In the genomic region with DNA sequence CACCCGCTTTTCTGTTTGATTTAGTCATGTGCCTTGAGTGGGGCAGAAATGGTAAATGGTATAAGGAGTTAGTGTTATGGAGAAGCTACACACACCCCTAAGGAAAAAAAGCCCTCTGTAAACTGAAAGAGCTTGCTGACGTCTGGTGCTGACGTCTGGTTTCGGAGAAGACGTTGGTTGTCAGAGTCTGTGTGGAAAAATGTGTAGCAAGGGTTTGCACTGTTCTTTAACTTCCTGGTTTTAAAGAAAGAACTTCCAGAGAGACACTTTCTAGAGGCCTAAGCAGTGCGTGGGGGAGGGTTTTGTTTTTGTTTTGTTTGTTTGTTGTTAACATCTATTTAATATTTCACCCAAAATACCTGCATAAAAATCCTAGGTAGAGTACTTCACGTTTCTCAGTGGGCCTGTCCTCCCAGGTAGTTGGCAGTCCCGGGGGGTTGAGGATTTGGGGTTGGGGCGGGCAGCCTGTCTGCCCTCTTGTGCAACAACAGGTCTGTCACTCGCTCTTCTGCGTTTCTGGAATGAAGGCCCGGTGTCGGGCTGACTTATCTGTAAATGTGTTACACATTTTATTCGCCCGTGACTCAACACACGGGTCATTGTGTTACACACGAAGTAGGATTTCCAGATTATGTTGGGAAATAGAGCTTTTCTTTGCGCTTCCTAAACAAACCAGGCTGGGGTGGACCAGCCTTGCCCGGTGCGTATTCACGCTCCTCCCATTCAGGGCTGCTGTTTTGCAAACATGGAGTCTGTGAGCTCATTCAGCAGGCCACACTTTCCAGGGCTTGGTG, we compare ENCODE assay signal across 9 mouse cellular contexts. TPM values are rescaled to one million over a fixed set of nuclear protein-coding genes. Genes with fewer than 3 reads are reported as not detected.
DNase-seq lines count a peak whose midpoint lies in the region; ATAC-seq and TF ChIP-seq lines count a peak whose summit lies in the region.
"Had no signal": no experiment of that assay in that cellular context is flagged by ENCODE, and none has a peak within 500 bp of the region (broad histone marks: within the 10 kb centered on the region; RNA-seq: fewer than 3 reads in every experiment).

No protein-coding gene starts in this region.

- 0 out of 2 replicates have a peak overlapping the region, but pooled peaks have one; percentile 2 for H3K4me3 ChIP-seq in limb, embryonic 12.5 days (replicated peaks)
- no peak overlapping the region for H3K4me3 ChIP-seq in limb, embryonic 10.5 days
- 0 out of 2 replicates have a peak overlapping the region, but pooled peaks have one; percentile 6 for H3K4me3 ChIP-seq in heart, embryonic 15.5 days
- no peak overlapping the region for H3K4me3 ChIP-seq in liver, embryonic 14.5 days (ENCODE audit: insufficient read depth in 1 of 2, low read depth in 2 of 2, low read length in 2 of 2)
- no peak overlapping the region for H3K4me3 ChIP-seq in stomach, embryonic 16.5 days (replicated peaks; ENCODE audit: low read length)

- 73% methylated on average over 21 of the region's 21 CpGs for WGBS in limb, embryonic 12.5 days
- 84% methylated on average over 21 of the region's 21 CpGs for whole genome bisulfite sequencing in limb, embryonic 10.5 days
- WGBS in heart, embryonic 15.5 days = 58% methylated on average over 21 of the region's 21 CpGs
- WGBS in liver, embryonic 14.5 days (ENCODE audit: insufficient replicate concordance) = 60% methylated on average over 21 of the region's 21 CpGs
- WGBS in stomach, embryonic 16.5 days = 55% methylated on average over 21 of the region's 21 CpGs

- TF ChIP-seq EP300 in liver, embryonic 14.5 days (IDR thresholded peaks at IDR 0.05; ENCODE audit: low read depth) = no peak

- no peaks in the 10 kb centered on the region for H3K27me3 ChIP-seq in limb, embryonic 12.5 days
- H3K27me3 ChIP-seq in limb, embryonic 10.5 days (ENCODE audit: low read depth, poor library complexity, severe bottlenecking) = no peaks in the 10 kb centered on the region
- no peaks in the 10 kb centered on the region for H3K27me3 ChIP-seq in heart, embryonic 15.5 days
- H3K27me3 ChIP-seq in liver, embryonic 14.5 days (ENCODE audit: control insufficient read depth, insufficient read depth, low read length) = no peaks in the 10 kb centered on the region
- no peaks in the 10 kb centered on the region for H3K27me3 ChIP-seq in stomach, embryonic 16.5 days (ENCODE audit: control insufficient read depth, insufficient read depth, low read length)

- H3K9me3 ChIP-seq in limb, embryonic 12.5 days = no peaks in the 10 kb centered on the region
- H3K9me3 ChIP-seq in limb, embryonic 10.5 days (replicated peaks) = no peaks in the 10 kb centered on the region
- H3K9me3 ChIP-seq in heart, embryonic 15.5 days (replicated peaks) = no peaks in the 10 kb centered on the region
- H3K9me3 ChIP-seq in liver, embryonic 14.5 days (ENCODE audit: control insufficient read depth, low read length) = no peaks in the 10 kb centered on the region
- H3K9me3 ChIP-seq in stomach, embryonic 16.5 days (replicated peaks; ENCODE audit: control insufficient read depth, low read length) = no peaks in the 10 kb centered on the region

- peak overlapping the region; percentile 28; the same call in 1 of the 2 replicates for H3K4me2 ChIP-seq in limb, embryonic 12.5 days
- peak overlapping the region; percentile 41 for H3K4me2 ChIP-seq in heart, embryonic 15.5 days
- H3K4me2 ChIP-seq in liver, embryonic 14.5 days (ENCODE audit: low read depth) = no peak overlapping the region
- peak overlapping the region; percentile 34 for H3K4me2 ChIP-seq in stomach, embryonic 16.5 days (ENCODE audit: low read depth, low read length)
- H3K4me2 ChIP-seq: midbrain, embryonic 11.5 days had no signal

- H3K4me1 ChIP-seq in limb, embryonic 12.5 days (replicated peaks) = peaks cover 40% of the 10 kb centered on the region
- peaks cover 32% of the 10 kb centered on the region for H3K4me1 ChIP-seq in limb, embryonic 10.5 days
- peaks cover 45% of the 10 kb centered on the region for H3K4me1 ChIP-seq in heart, embryonic 15.5 days (replicated peaks)
- H3K4me1 ChIP-seq in liver, embryonic 14.5 days (replicated peaks; ENCODE audit: control insufficient read depth in 2 of 2, insufficient read depth in 2 of 2, low read length in 1 of 2) = peaks cover 0 to 5% of the 10 kb centered on the region in 2 experiments; a peak in 1 of 4 replicates
- H3K4me1 ChIP-seq in stomach, embryonic 16.5 days (ENCODE audit: control insufficient read depth, insufficient read depth, low read length) = peaks cover 33% of the 10 kb centered on the region

- peak overlapping the region; percentile 74 for H3K27ac ChIP-seq in limb, embryonic 12.5 days
- no peak overlapping the region for H3K27ac ChIP-seq in limb, embryonic 10.5 days
- H3K27ac ChIP-seq in heart, embryonic 15.5 days = peak overlapping the region; percentile 43; the same call in 1 of the 2 replicates
- no peak overlapping the region for H3K27ac ChIP-seq in liver, embryonic 14.5 days
- peak overlapping the region; percentile 48 for H3K27ac ChIP-seq in stomach, embryonic 16.5 days (ENCODE audit: low read length)

- no peak overlapping the region; the same call in 1 of the 2 replicates for H3K9ac ChIP-seq in limb, embryonic 12.5 days (replicated peaks)
- peak overlapping the region; percentile 21; the same call in 1 of the 2 replicates for H3K9ac ChIP-seq in heart, embryonic 15.5 days
- H3K9ac ChIP-seq in liver, embryonic 14.5 days (replicated peaks) = no peak overlapping the region
- H3K9ac ChIP-seq in stomach, embryonic 16.5 days (ENCODE audit: low read length) = peak overlapping the region; percentile 56

- DNase-seq in limb, embryonic 10.5 days (ENCODE audit: low spot score) = no peak
- peak in 2 of 3 experiments; percentile 17 to 19 for DNase-seq in liver, embryonic 14.5 days (ENCODE audit: low read depth in 3 of 3, low spot score in 3 of 3)
- DNase-seq in left cerebral cortex, adult 9 months (ENCODE audit: low spot score in 2 of 2) = no peak
- no peak for DNase-seq in MN1 (ENCODE audit: low spot score)

- no peak for ATAC-seq in limb, embryonic 12.5 days (ENCODE audit: insufficient number of reproducible peaks, insufficient read depth, low FRiP score, low TSS enrichment, low read depth)
- ATAC-seq in heart, embryonic 15.5 days (replicated peaks; ENCODE audit: insufficient number of reproducible peaks, insufficient read depth, low FRiP score, low read depth) = no peak
- ATAC-seq in liver, embryonic 14.5 days (ENCODE audit: insufficient read depth) = peak; percentile 32; the same call in 1 of the 2 replicates
- peak; percentile 44; the same call in 1 of the 2 replicates for ATAC-seq in stomach, embryonic 16.5 days (ENCODE audit: insufficient read depth, low FRiP score)
- ATAC-seq in cerebellum, adult (ENCODE audit: insufficient number of reproducible peaks, low FRiP score, low TSS enrichment) = no peak

- no peak for TF ChIP-seq CTCF in liver, embryonic 14.5 days (IDR thresholded peaks at IDR 0.05; ENCODE audit: low read depth)

- H3K36me3 ChIP-seq in limb, embryonic 12.5 days = peaks cover 80% of the 10 kb centered on the region
- H3K36me3 ChIP-seq in limb, embryonic 10.5 days = peaks cover 91% of the 10 kb centered on the region
- H3K36me3 ChIP-seq in heart, embryonic 15.5 days = peaks cover 42% of the 10 kb centered on the region
- peaks cover 15% of the 10 kb centered on the region for H3K36me3 ChIP-seq in liver, embryonic 14.5 days (replicated peaks; ENCODE audit: control insufficient read depth, insufficient read depth, low read depth)
- H3K36me3 ChIP-seq in stomach, embryonic 16.5 days (ENCODE audit: control insufficient read depth, insufficient read depth, low read length) = peaks cover 25% of the 10 kb centered on the region

RNA-seq across cellular contexts. Expression of a gene that starts 6.5 kb away (rescaled TPM):
- polyA plus RNA-seq in limb, embryonic 12.5 days (2016; fragmentation: Nextera tagmentation; extraction: Ambion mirVana) = 123 and 124 TPM in 2 replicates
- polyA plus RNA-seq in limb, embryonic 10.5 days (2016; fragmentation: Nextera tagmentation; extraction: Ambion mirVana) = 110 and 119 TPM in 2 replicates
- 56.5 and 65.0 TPM in 2 replicates for polyA plus RNA-seq in heart, embryonic 15.5 days (2015; fragmentation: Nextera tagmentation; extraction: Ambion mirVana)
- polyA plus RNA-seq in liver, embryonic 14.5 days (2012; rRNA removed) = 7.5 TPM in 2 replicates
- 7.0 and 7.4 TPM in 2 replicates for polyA plus RNA-seq in liver, embryonic 14.5 days (2014; fragmentation: Nextera tagmentation; extraction: Ambion mirVana)
- 59.8 and 64.8 TPM in 2 replicates for polyA plus RNA-seq in stomach, embryonic 16.5 days (2015; fragmentation: Nextera tagmentation; extraction: Ambion mirVana)

Comparison
In these comparisons a context has a peak if more than half of its experiments do, and no peak if none do; other contexts are left out.
1. H3K27ac ChIP-seq: peak in limb, embryonic 12.5 days (single experiment), heart, embryonic 15.5 days (single experiment) and stomach, embryonic 16.5 days (single experiment); none in limb, embryonic 10.5 days (single experiment) and liver, embryonic 14.5 days (single experiment).
2. H3K4me3 ChIP-seq: peak in limb, embryonic 12.5 days (single experiment) and heart, embryonic 15.5 days (single experiment); none in limb, embryonic 10.5 days (single experiment), liver, embryonic 14.5 days (0 of 2) and stomach, embryonic 16.5 days (single experiment).
3. ATAC-seq: peak in liver, embryonic 14.5 days (single experiment) and stomach, embryonic 16.5 days (single experiment); none in limb, embryonic 12.5 days (single experiment), heart, embryonic 15.5 days (single experiment) and cerebellum, adult (single experiment).
4. H3K9ac ChIP-seq: peak in heart, embryonic 15.5 days (single experiment) and stomach, embryonic 16.5 days (single experiment); none in limb, embryonic 12.5 days (single experiment) and liver, embryonic 14.5 days (single experiment).
5. DNase-seq: peak in liver, embryonic 14.5 days (2 of 3); none in limb, embryonic 10.5 days (single experiment), left cerebral cortex, adult 9 months (0 of 2) and MN1 (single experiment).